Mouse (Mus musculus): ENCODE measurements at regions not wholly inside any gene's neighbourhood (a gene's known extent, or its start where the extent isn't known, plus 50 kb on each side); places are given as distances from the start of the nearest gene placed in this dataset.
A peak's percentile ranks its signal among the peaks of the same experiment; 100 is the strongest.

GRCm38 (mm10) chr1:194878440-194878839, 60.2 kb upstream of the Cd34 start:
- DNase-seq (ENCODE audit: low spot score in 2 of 2), result peak in 1 of 2 experiments; percentile 21

DNA sequence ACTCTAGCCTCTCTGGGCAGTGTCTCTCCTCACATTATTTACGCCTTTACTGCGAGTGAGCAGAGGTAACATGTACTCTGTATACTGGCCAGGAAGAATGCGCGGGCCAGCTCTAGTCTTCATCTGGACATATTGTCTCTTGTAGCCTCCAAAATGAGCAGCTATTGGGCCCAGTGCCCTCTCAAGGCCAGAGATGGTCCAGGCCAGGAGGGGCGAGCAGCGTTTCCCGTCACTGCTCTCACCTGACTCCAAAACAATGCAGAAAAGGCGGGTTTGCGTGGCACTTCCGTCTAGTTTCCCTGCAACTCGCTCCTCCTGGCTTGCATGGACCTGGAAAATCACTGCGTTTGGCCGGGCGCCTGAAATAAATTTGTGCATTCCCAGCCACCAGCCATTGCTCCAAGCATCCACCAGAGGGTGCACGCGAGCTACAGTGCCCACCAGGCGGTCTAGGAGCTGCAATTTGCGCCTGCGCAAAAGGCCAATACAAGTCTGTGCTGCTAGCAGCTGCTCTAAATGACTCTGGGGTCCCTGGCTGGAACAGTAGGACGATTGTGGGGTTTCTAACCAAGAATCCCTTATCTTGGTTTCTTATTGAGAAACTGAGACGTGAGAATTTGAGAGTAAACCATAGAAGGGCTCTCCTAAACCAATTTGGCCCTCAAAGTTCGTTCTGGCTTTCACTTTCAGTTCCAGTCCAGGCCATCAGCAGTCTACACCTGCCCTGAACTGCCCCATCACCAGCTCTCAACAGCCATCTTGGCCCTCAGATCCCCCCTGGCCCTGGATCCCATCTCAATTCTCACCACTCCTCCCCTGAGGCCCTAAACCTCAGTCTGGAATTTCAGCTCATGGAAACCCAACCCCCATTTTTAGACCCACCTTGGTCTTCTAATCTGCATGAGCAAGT, 59.0 kb upstream of the Cd34 start:
- DNase-seq (ENCODE audit: low spot score in 2 of 2), result peak; percentile 95

- DNase-seq (ENCODE audit: low spot score in 2 of 2), result no peak
These were observed 56.9 kb upstream of the Cd34 start for GRCm38 (mm10) chr1:194881556-194882223.

- no peak for DNase-seq (ENCODE audit: low spot score in 2 of 2)
These were observed 53.4 kb upstream of the Cd34 start for GRCm38 (mm10) chr1:194885071-194885686.

DNA sequence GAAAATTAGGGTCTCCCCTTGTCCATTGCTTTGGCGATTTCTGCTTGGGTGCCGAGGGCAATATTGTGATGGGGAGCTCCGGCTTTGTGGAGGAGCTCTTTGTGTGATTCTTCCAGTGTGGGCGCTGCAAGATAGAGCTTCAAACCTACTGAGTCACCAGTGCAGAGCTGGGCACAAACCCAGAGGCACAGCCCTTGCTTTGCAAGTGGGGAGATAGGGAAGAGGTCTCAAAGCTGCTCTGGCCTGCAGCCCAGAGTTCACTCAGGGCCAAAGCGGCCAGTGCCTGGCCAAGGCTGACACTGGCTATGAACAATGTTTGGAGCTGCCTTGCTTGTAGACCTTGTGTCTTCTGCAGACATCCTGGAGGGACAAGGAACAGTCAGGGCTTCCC, 52.9 kb upstream of the Cd34 start:
- peak; percentile 15 to 44 for DNase-seq (ENCODE audit: low spot score in 2 of 2)

Measured in adrenal gland, postnatal 4 days (tissue).